In the genomic region with DNA sequence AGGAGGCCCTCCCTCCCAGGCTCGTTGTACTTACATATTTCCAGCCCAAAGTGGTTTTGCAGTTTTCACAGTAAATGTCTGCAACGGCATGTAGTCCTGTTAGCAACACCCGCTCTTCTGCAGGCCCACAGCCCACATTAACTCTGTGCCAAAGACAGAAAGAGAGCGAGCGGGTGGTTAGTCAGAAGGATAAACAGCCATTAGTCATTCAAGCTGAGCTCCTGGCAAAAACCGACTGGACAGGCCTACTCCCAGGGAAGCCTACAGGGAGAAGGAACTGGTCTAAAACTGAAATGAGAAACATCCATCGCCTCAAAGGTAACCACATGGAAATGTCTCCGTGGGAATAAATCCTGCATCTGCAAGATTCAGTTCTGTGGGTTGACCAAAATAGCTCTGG, we compare ENCODE assay signal across 17 mouse cellular contexts. TPM values are rescaled to one million over a fixed set of nuclear protein-coding genes. Genes with fewer than 3 reads are reported as not detected.
DNase-seq lines count a peak whose midpoint lies in the region; ATAC-seq lines count a peak whose summit lies in the region.
"Had no signal": no experiment of that assay in that cellular context is flagged by ENCODE, and none has a peak within 500 bp of the region (broad histone marks: within the 10 kb centered on the region; RNA-seq: fewer than 3 reads in every experiment).

No protein-coding gene starts in this region.

- peaks cover 12% of the 10 kb centered on the region for H3K4me1 ChIP-seq in lung, embryonic 16.5 days (replicated peaks; ENCODE audit: control insufficient read depth, insufficient read depth, low read length)
- H3K4me1 ChIP-seq in stomach, embryonic 14.5 days (ENCODE audit: control insufficient read depth, insufficient read depth, low read length) = 0 out of 2 replicates have a peak, but pooled peaks cover 8% of the 10 kb centered on the region
- H3K4me1 ChIP-seq in heart, embryonic 10.5 days = peaks cover 45% of the 10 kb centered on the region

- H3K9me3 ChIP-seq in lung, embryonic 16.5 days (ENCODE audit: control insufficient read depth, low read length) = no peaks in the 10 kb centered on the region
- no peaks in the 10 kb centered on the region; the same call in 1 of the 2 replicates for H3K9me3 ChIP-seq in stomach, embryonic 14.5 days (ENCODE audit: control insufficient read depth, low read depth, low read length)
- H3K9me3 ChIP-seq in heart, embryonic 10.5 days = no peaks in the 10 kb centered on the region
- H3K9me3 ChIP-seq: neural tube, embryonic 12.5 days had no signal

- H3K27me3 ChIP-seq in lung, embryonic 16.5 days (ENCODE audit: control insufficient read depth, insufficient read depth, low read depth, low read length) = no peaks in the 10 kb centered on the region
- no peaks in the 10 kb centered on the region for H3K27me3 ChIP-seq in stomach, embryonic 14.5 days (ENCODE audit: control insufficient read depth, insufficient read depth, low read length)
- no peaks in the 10 kb centered on the region for H3K27me3 ChIP-seq in heart, embryonic 10.5 days (ENCODE audit: insufficient read depth, poor library complexity, severe bottlenecking)
- H3K27me3 ChIP-seq: neural tube, embryonic 12.5 days had no signal

- peak; percentile 42 for DNase-seq in adrenal gland, postnatal 14 days
- DNase-seq in adrenal gland, adult 8-10 months = no peak
- DNase-seq in lung, adult 18-20 months = no peak
- DNase-seq in layer of hippocampus, adult 8-10 months (ENCODE audit: low spot score in 2 of 2) = peak; percentile 61 to 68
- DNase-seq in heart, embryonic 10.5 days (ENCODE audit: low spot score) = no peak
- DNase-seq in embryo, embryonic 10.5 days (ENCODE audit: low spot score) = no peak
- DNase-seq: B cell, adult 2 months; cerebellum, postnatal 14 days; heart, adult 2 months; kidney, postnatal 10 days; thymus, postnatal 25 days had no signal

- H3K9ac ChIP-seq in lung, embryonic 16.5 days (ENCODE audit: low read length) = no peak overlapping the region
- H3K9ac ChIP-seq in stomach, embryonic 14.5 days (replicated peaks; ENCODE audit: low read depth, low read length) = no peak overlapping the region
- H3K9ac ChIP-seq: hindbrain, embryonic 14.5 days; neural tube, embryonic 12.5 days had no signal

- ATAC-seq in lung, embryonic 16.5 days (ENCODE audit: low read depth) = peak; percentile 71; the same call in 1 of the 2 replicates
- ATAC-seq in stomach, embryonic 14.5 days (ENCODE audit: insufficient number of reproducible peaks, insufficient read depth, low FRiP score, low read depth) = no peak

- H3K4me3 ChIP-seq in lung, embryonic 16.5 days (ENCODE audit: low read length) = no peak overlapping the region
- no peak overlapping the region for H3K4me3 ChIP-seq in stomach, embryonic 14.5 days (ENCODE audit: low read depth, low read length)
- H3K4me3 ChIP-seq in heart, embryonic 10.5 days = no peak overlapping the region
- H3K4me3 ChIP-seq: heart, adult 2 months; neural tube, embryonic 12.5 days had no signal

- 43% methylated on average over 8 of the region's 8 CpGs for WGBS in lung, embryonic 16.5 days
- WGBS in stomach, embryonic 14.5 days = 33% methylated on average over 8 of the region's 8 CpGs
- 75% methylated on average over 8 of the region's 8 CpGs for WGBS in heart, embryonic 10.5 days

- H3K36me3 ChIP-seq in lung, embryonic 16.5 days (ENCODE audit: control insufficient read depth, insufficient read depth, low read length) = peaks cover 11% of the 10 kb centered on the region
- 0 out of 2 replicates have a peak, but pooled peaks cover 5% of the 10 kb centered on the region for H3K36me3 ChIP-seq in stomach, embryonic 14.5 days (ENCODE audit: control insufficient read depth, insufficient read depth, low read length)
- peaks cover 74% of the 10 kb centered on the region for H3K36me3 ChIP-seq in heart, embryonic 10.5 days

- H3K4me2 ChIP-seq in lung, embryonic 16.5 days (ENCODE audit: low read depth, low read length) = no peak overlapping the region
- H3K4me2 ChIP-seq in stomach, embryonic 14.5 days (replicated peaks; ENCODE audit: low read depth, low read length) = no peak overlapping the region
- H3K4me2 ChIP-seq: hindbrain, embryonic 14.5 days; liver, embryonic 11.5 days; midbrain, embryonic 11.5 days; neural tube, embryonic 12.5 days had no signal

- H3K27ac ChIP-seq in lung, embryonic 16.5 days (ENCODE audit: low read length) = no peak overlapping the region
- peak overlapping the region; percentile 2; the same call in 1 of the 2 replicates for H3K27ac ChIP-seq in stomach, embryonic 14.5 days (ENCODE audit: low read length)
- H3K27ac ChIP-seq in heart, embryonic 10.5 days = no peak overlapping the region
- H3K27ac ChIP-seq: heart, adult 2 months; hindbrain, embryonic 14.5 days; neural tube, embryonic 12.5 days had no signal

RNA-seq across cellular contexts. Expression of gene Ypel2, which starts 49.0 kb away (rescaled TPM):
- total RNA-seq in adrenal gland, postnatal 14 days (2021) = 20.0 and 22.1 TPM in 2 replicates
- total RNA-seq in adrenal gland, adult 8-10 months (2022) = 10 to 100 TPM; 22.2 to 53.0 (median 26.6) TPM
- polyA plus RNA-seq in lung, embryonic 16.5 days (2015; fragmentation: Nextera tagmentation; extraction: Ambion mirVana) = 11.4 and 11.8 TPM in 2 replicates
- total RNA-seq in layer of hippocampus, adult 8-10 months (2022) = 10 to 100 TPM; 21.5 to 28.4 (median 24.6) TPM
- polyA plus RNA-seq in stomach, embryonic 14.5 days (2014; fragmentation: Nextera tagmentation; extraction: Ambion mirVana) = 6.6 and 7.5 TPM in 2 replicates
- 13.0 and 21.5 TPM in 2 replicates for polyA plus RNA-seq in heart, embryonic 10.5 days (2016; fragmentation: Nextera tagmentation; extraction: Ambion mirVana)

Comparison
In these comparisons a context has a peak if more than half of its experiments do, and no peak if none do; other contexts are left out.
1. DNase-seq: peak in adrenal gland, postnatal 14 days (single experiment) and layer of hippocampus, adult 8-10 months (2 of 2); none in adrenal gland, adult 8-10 months (single experiment), lung, adult 18-20 months (0 of 2), heart, embryonic 10.5 days (single experiment) and embryo, embryonic 10.5 days (single experiment).